Mouse (Mus musculus): ENCODE data around the gene Zc2hc1b.

Zc2hc1b gene

GRCm38 (mm10) chr10:13189881-13190280 lies 12.1 kb upstream of the Zc2hc1b start:
- TF ChIP-seq GATA4 (IDR thresholded peaks at IDR 0.05; ENCODE audit: insufficient replicate concordance, low read length): no peak

DNA sequence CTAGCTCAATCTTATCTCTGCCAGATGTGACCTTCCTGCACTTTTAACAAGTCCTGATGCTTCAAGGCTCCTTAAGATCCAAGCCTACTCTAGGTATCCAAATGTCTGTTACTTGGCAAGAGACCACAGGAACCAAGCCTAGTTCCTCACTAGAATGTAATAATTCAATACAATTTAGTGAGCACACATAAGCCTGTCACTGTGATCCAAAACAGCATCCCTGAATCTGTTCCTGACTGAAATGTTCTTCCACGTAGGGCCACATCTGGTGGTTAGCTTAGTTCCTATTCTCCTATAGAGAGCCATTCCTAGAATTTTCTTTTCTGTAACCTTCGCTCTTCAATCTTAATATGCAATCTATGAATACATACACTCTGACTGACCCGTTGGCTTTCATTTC lies 8.9 kb upstream of the Zc2hc1b start:
- no peak for TF ChIP-seq GATA4 (IDR thresholded peaks at IDR 0.05; ENCODE audit: insufficient replicate concordance, low read length)

DNA sequence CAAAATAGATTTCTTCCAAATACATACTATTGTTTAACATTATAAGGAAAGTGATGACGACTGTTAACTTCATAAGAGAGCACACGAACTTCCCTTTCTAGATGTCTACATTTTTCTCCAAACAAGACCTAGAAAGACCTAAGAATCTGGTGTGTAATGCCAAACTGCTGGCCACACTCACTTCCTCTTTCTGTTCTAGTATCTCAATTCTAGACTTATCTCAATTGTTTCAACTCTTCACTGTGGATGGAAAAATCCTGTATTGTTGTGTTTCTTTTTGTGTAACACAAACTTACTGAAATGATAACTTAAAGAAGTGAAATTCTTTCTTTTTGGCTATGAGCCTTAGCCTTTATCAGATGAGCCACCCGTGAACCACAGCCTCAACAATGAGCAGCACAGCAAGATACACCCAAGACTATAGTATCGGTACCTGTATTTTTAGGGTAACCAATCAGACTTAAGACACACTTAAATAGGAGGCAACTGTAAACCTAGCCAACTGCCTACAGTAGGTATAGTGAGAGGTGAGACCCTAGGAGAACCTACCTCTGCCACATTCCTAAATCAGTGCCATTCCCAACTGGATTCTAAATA lies 6.4 kb upstream of the Zc2hc1b start:
- TF ChIP-seq GATA4 (IDR thresholded peaks at IDR 0.05; ENCODE audit: insufficient replicate concordance, low read length): no peak

DNA sequence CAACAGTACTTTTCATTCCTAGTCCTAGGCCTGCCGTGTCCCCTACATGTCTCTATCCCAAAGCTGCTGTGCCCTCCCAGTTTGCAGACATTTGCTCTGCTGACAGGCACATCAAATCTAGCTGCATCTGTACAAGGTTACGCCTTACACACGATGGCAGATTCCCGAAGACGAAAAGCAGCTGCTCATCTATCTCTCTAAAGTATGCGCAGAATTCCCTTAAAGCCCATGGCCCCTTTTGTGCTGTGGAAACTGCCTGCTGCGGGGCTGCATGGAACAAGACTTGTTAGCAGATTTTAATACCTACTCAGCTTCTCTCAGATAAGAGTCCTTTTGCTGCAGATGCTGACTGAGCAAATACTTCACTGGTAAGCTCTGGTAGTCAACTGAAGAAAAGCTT lies 2.4 kb upstream of the Zc2hc1b start:
- TF ChIP-seq GATA4 (IDR thresholded peaks at IDR 0.05; ENCODE audit: insufficient replicate concordance, low read length): no peak

GRCm38 (mm10) chr10:13175866-13176265 lies 2.0 kb downstream of the Zc2hc1b start:
- TF ChIP-seq GATA4 (IDR thresholded peaks at IDR 0.05; ENCODE audit: insufficient replicate concordance, low read length): no peak

GRCm38 (mm10) chr10:13172798-13173221 lies 5.0 kb downstream of the Zc2hc1b start:
- TF ChIP-seq GATA4 (IDR thresholded peaks at IDR 0.05; ENCODE audit: insufficient replicate concordance, low read length): no peak

GRCm38 (mm10) chr10:13171461-13171860 lies 6.4 kb downstream of the Zc2hc1b start:
- TF ChIP-seq GATA4 (IDR thresholded peaks at IDR 0.05; ENCODE audit: insufficient replicate concordance, low read length): no peak

GRCm38 (mm10) chr10:13170739-13171448 lies 6.9 kb downstream of the Zc2hc1b start:
- TF ChIP-seq GATA4 (IDR thresholded peaks at IDR 0.05; ENCODE audit: insufficient replicate concordance, low read length): no peak

DNA sequence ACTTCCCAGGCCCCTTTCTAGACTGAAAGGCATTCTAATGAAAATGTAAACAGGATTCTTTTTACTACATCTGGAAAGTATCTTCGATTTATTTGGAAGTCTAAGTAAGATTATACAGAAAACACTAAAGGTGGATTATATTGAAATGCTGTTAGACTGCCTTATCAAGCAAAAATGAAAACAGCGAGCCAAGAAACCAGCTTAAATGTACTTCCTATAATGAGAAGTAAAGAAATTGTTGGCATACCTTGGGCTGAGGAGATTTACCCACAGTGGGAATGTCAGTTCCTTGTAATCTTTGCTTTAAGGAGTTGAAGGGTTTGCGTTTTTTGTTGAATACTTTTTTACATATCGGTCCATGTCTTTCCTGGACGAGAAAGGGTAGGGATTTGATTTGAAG lies 9.4 kb downstream of the Zc2hc1b start:
- no peak for TF ChIP-seq GATA4 (IDR thresholded peaks at IDR 0.05; ENCODE audit: insufficient replicate concordance, low read length)

DNA sequence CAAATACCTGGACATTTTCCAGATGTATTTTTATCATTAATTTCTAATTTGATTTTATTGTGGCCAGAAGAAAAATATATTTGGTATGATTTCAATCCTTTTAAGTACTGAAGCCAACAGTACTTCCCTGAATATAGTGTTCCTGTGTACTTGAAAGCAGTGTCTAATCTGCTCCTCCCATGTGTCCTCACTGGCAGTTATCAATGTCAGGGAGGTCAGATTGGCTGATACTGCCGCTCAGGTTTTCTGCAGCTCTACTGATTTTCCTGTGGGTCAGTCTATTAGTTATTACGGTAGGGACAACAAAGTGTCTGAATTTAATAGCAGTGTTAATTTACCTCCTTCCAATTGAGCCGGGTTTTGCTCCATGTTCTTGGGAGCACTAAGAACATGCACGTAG lies 15.8 kb downstream of the Zc2hc1b start:
- no peak for TF ChIP-seq GATA4 (IDR thresholded peaks at IDR 0.05; ENCODE audit: insufficient replicate concordance, low read length)

- TF ChIP-seq GATA4 (IDR thresholded peaks at IDR 0.05; ENCODE audit: insufficient replicate concordance, low read length): no peak
Measured at GRCm38 (mm10) chr10:13160913-13161312, 16.9 kb downstream of the Zc2hc1b start.

DNA sequence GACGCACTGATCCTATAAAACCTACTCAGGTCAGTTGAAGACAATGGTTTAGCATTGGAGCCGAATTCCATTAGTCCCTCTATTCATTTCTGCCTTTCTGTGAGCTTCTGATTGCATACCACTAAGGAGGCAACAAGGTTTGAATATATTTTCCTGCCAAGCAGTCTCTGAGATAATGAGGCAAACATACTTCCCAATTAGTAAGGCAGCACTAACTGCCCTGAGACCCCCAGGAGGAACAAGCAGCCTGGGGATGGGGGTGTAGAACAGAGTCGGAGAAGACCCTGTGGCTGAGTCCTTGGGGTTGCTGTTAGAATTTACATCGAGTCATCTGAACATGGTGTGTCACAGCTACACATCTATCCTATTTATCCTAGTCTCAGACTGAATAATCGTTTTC lies 22.4 kb downstream of the Zc2hc1b start:
- TF ChIP-seq GATA4 (IDR thresholded peaks at IDR 0.05; ENCODE audit: insufficient replicate concordance, low read length): no peak

DNA sequence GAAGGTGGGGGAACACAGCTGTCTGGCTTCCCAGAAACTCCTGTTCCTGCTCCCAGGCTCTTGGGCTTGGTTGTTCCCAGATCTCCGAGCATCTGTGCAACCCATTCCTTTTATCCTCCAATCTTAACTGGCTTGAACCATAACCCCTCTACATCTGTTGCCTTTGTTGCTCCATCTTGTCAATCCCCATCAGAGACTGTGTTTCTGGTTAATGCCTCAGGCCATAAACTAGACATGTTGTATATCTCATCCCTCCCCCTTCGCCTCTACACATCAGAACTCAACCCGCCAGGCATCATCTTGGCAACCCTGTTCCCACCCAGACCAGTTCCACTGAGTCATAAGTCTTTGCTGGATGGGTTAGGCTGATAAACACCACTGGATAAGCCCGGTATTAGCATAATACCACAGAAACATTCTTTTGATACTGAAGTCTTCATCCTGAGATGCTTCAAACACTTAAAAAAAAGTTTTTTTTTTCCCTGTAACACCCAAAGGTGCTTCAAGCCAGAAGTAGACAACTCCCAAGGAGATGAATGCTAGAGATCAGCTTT lies 24.9 kb downstream of the Zc2hc1b start:
- no peak for TF ChIP-seq GATA4 (IDR thresholded peaks at IDR 0.05; ENCODE audit: insufficient replicate concordance, low read length)

- TF ChIP-seq GATA4 (IDR thresholded peaks at IDR 0.05; ENCODE audit: insufficient replicate concordance, low read length): no peak
Measured at GRCm38 (mm10) chr10:13151353-13151752, 26.5 kb downstream of the Zc2hc1b start.

DNA sequence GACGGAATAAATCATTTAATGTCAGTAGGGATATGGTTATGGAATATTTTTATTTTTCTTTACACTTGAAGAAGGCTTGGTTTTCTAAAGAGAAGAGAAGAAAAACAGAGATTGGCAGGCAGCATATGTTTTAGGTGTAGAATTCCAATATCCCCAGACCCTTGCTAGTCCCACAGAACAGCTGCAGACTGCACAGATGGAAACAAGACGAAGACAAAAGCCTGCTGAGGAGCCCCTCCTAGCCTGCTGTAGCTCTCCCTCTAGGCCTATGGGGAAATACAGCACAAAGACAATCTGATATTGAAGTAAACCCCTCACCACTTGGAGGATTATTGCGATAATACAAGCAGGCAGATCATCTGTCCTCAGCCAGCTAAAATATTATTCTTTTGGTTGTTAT lies 27.4 kb downstream of the Zc2hc1b start:
- no peak for TF ChIP-seq GATA4 (IDR thresholded peaks at IDR 0.05; ENCODE audit: insufficient replicate concordance, low read length)

GRCm38 (mm10) chr10:13140434-13140833 lies 37.4 kb downstream of the Zc2hc1b start:
- TF ChIP-seq GATA4 (IDR thresholded peaks at IDR 0.05; ENCODE audit: insufficient replicate concordance, low read length): no peak
